Mouse (Mus musculus) liver, adult 2 months (tissue): ENCODE results near the gene Zfp629. TPM values are rescaled to one million over a fixed set of nuclear protein-coding genes. Genes with fewer than 3 reads are reported as not detected.

Experiments
- DNase-seq: peaks from one replicate; pipeline ENCODE4 v3.0.0-alpha.2; 2011; ENCODE audit warnings: low read depth, low spot score; ENCODE audit errors: extremely low read depth
- H3K27ac ChIP-seq: fragments of 200-500 bp; replicated peaks from 2 replicates; pipeline ENCODE4 v1.5.1; 2012; ENCODE audit warnings: low read depth, mild to moderate bottlenecking, control low read depth, inconsistent platforms, low read length; ENCODE audit not compliant: insufficient read depth
- H3K27me3 ChIP-seq: fragments of 200-500 bp; 2 replicates; pipeline ENCODE4 v1.6.1; 2012; ENCODE audit warnings: mild to moderate bottlenecking, moderate library complexity, low read length, inconsistent platforms; ENCODE audit not compliant: control insufficient read depth, insufficient read depth
- H3K36me3 ChIP-seq: fragments of 200-500 bp; 2 replicates; pipeline ENCODE4 v1.6.1; 2012; ENCODE audit warnings: low read length, inconsistent platforms; ENCODE audit not compliant: control insufficient read depth, insufficient read depth
- H3K4me1 ChIP-seq: fragments of 200-500 bp; 2 replicates; pipeline ENCODE4 v1.6.1; 2011; ENCODE audit warnings: low read length; ENCODE audit not compliant: control insufficient read depth, insufficient read depth
- H3K4me3 ChIP-seq: fragments of 200-500 bp; 2 replicates; pipeline ENCODE4 v1.5.1; 2011; ENCODE audit warnings: low read depth, mild to moderate bottlenecking, control low read depth, low read length, moderate library complexity; ENCODE audit not compliant: insufficient read depth
- H3K79me2 ChIP-seq: fragments of 200-500 bp; 2 replicates; pipeline ENCODE4 v1.6.1; 2012; ENCODE audit warnings: inconsistent platforms, mild to moderate bottlenecking, low read length, moderate library complexity; ENCODE audit not compliant: control insufficient read depth, insufficient read depth
- H3K9ac ChIP-seq: fragments of 200-500 bp; 2 replicates; pipeline ENCODE4 v1.6.1; 2012; ENCODE audit warnings: low read depth, mild to moderate bottlenecking, control low read depth, inconsistent platforms, low read length
- CTCF ChIP-seq: fragments of 200-500 bp; IDR thresholded peaks from 2 replicates; pipeline ENCODE4 v1.5.1; 2011; ENCODE audit warnings: low read depth, low read length, control low read depth
- POLR2A ChIP-seq: fragments of 200-500 bp; IDR thresholded peaks from 2 replicates; pipeline ENCODE4 v1.6.1; 2011; ENCODE audit warnings: low read length, control low read depth; ENCODE audit not compliant: insufficient read depth; ENCODE audit errors: extremely low read depth
- WGBS: fragments of 180-500 bp; shearing (Covaris S2); methylation state at CpG from one replicate; pipeline ENCODE4 v1.1.7; 2018; 5-methylcytosine and 5-hydroxymethylcytosine counted together
- polyA plus RNA-seq: library from polyadenylated mRNA; depleted of rRNA; stranded (reverse); fragments of >200 nt; gene quantifications from 2 replicates; pipeline ENCODE4 v1.2.3, GENCODE M21; 2012
- total RNA-seq: library from RNA; depleted of rRNA; stranded (reverse); fragments of >200 nt; gene quantifications from 2 replicates; pipeline ENCODE4 v1.2.3, GENCODE M21; 2014

The Zfp629 gene
- total and polyA plus RNA-seq, 2 experiments = 4.8 to 7.0 TPM

- Histone ChIP-seq H3K27ac (no peak overlapping the region), H3K79me2 (no peaks in the 10 kb centered on the region), H3K27me3 (no peaks in the 10 kb centered on the region), H3K4me1 (peaks cover 4% of the 10 kb centered on the region; the same call in 1 of the 2 replicates), H3K4me3 (no peak overlapping the region), H3K9ac (no peak overlapping the region), H3K36me3 (no peaks in the 10 kb centered on the region)
- WGBS = 59% methylated on average over 4 of the region's 4 CpGs
- DNase-seq = no peak
- TF ChIP-seq POLR2A = no peak
- TF ChIP-seq CTCF = no peak
Measured at GRCm38 (mm10) chr7:127642254-127642653, 26.7 kb upstream of the Zfp629 start.

GRCm38 (mm10) chr7:127641260-127641659, 25.7 kb upstream of the Zfp629 start:
- Histone ChIP-seq H3K4me3 (no peak overlapping the region), H3K27me3 (no peaks in the 10 kb centered on the region), H3K36me3 (no peaks in the 10 kb centered on the region), H3K4me1 (peaks cover 5% of the 10 kb centered on the region; the same call in 1 of the 2 replicates), H3K79me2 (no peaks in the 10 kb centered on the region), H3K27ac (no peak overlapping the region), H3K9ac (no peak overlapping the region)
- TF ChIP-seq POLR2A = no peak
- TF ChIP-seq CTCF = no peak
- 11% methylated on average over 4 of the region's 4 CpGs for WGBS
- DNase-seq = no peak

GRCm38 (mm10) chr7:127636963-127637362, 21.4 kb upstream of the Zfp629 start:
- H3K36me3 ChIP-seq = no peaks in the 10 kb centered on the region
- H3K27me3 ChIP-seq = no peaks in the 10 kb centered on the region
- peak overlapping the region; percentile 67 for H3K4me3 ChIP-seq
- DNase-seq = peak; percentile 62
- peak overlapping the region; percentile 56 for H3K9ac ChIP-seq
- H3K27ac ChIP-seq = no peak overlapping the region
- H3K79me2 ChIP-seq = no peaks in the 10 kb centered on the region
- 0 out of 2 replicates have a peak, but pooled peaks have one; percentile 1 for TF ChIP-seq CTCF
- TF ChIP-seq POLR2A = no peak
- H3K4me1 ChIP-seq = peaks cover 5% of the 10 kb centered on the region; the same call in 1 of the 2 replicates
- under 1% methylated on average over 27 of the region's 27 CpGs for WGBS

- no peak for DNase-seq
- Histone ChIP-seq H3K36me3 (no peaks in the 10 kb centered on the region), H3K4me1 (no peaks in the 10 kb centered on the region), H3K27ac (no peak overlapping the region), H3K9ac (no peak overlapping the region), H3K27me3 (no peaks in the 10 kb centered on the region), H3K79me2 (no peaks in the 10 kb centered on the region), H3K4me3 (no peak overlapping the region)
- WGBS = 88% methylated on average over 4 of the region's 4 CpGs
- TF ChIP-seq CTCF = no peak
- TF ChIP-seq POLR2A = no peak
Measured at GRCm38 (mm10) chr7:127631416-127631815, 15.8 kb upstream of the Zfp629 start.

- Histone ChIP-seq H3K27me3 (no peaks in the 10 kb centered on the region), H3K9ac (no peak overlapping the region), H3K27ac (no peak overlapping the region), H3K4me3 (no peak overlapping the region), H3K36me3 (no peaks in the 10 kb centered on the region), H3K4me1 (no peaks in the 10 kb centered on the region), H3K79me2 (no peaks in the 10 kb centered on the region)
- TF ChIP-seq CTCF = no peak
- TF ChIP-seq POLR2A = no peak
- WGBS = 78% methylated on average over 4 of the region's 5 CpGs
- DNase-seq = no peak
Measured at GRCm38 (mm10) chr7:127628646-127629045, 13.0 kb upstream of the Zfp629 start.

- WGBS = 91% methylated on average over 4 of the region's 4 CpGs
- Histone ChIP-seq H3K27ac (no peak overlapping the region), H3K27me3 (no peaks in the 10 kb centered on the region), H3K36me3 (no peaks in the 10 kb centered on the region), H3K79me2 (no peaks in the 10 kb centered on the region), H3K9ac (no peak overlapping the region), H3K4me3 (no peak overlapping the region), H3K4me1 (no peaks in the 10 kb centered on the region)
- TF ChIP-seq CTCF = no peak
- no peak for TF ChIP-seq POLR2A
- DNase-seq = no peak
Measured at GRCm38 (mm10) chr7:127626471-127626870, 10.9 kb upstream of the Zfp629 start.
